Mouse (Mus musculus) left cerebral cortex, adult 8-10 months (tissue): ENCODE data around the gene Hpcal1. TPM values are rescaled to one million over a fixed set of nuclear protein-coding genes. Genes with fewer than 3 reads are reported as not detected.
"Not testable (repeated sequence)": the region's sequence is repeated elsewhere in the genome, so short reads cannot be mapped to it uniquely, and the experiment has no call there.

ENCODE experiments used
- DNase-seq, 2 experiments: peaks; one replicate each; pipeline ENCODE4 v3.0.0; 2022; ENCODE audit warnings: low spot score in 2 of 2
- total RNA-seq, 4 experiments: library from RNA; stranded (reverse); gene quantifications; 2 replicates each; pipeline ENCODE4 v1.2.4; 2022

Hpcal1 gene
- total RNA-seq, 4 experiments from 2014 or later: 64.4 to 81.1 (median 79.0) TPM

DNA sequence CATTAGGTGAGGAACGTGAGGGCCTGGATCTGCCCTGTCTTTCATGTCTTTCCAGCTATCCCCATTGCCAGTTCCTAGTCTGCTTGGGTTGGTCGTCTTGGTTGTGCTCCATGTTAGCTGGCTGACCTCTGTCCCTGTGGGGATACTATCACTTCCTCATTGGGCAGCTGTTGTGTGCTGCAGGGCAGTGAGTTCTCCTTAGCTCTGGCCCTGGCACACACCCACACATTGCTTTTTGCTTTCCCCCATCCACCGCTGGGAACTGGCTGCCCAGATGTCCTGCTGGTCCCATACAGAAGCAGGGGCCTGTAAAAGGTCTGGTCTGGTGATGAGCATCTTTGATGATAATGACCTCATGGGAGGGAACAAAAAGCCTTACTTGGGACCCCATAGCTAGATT, 84.2 kb downstream of the Hpcal1 start:
- not testable (repeated sequence) for DNase-seq

DNA sequence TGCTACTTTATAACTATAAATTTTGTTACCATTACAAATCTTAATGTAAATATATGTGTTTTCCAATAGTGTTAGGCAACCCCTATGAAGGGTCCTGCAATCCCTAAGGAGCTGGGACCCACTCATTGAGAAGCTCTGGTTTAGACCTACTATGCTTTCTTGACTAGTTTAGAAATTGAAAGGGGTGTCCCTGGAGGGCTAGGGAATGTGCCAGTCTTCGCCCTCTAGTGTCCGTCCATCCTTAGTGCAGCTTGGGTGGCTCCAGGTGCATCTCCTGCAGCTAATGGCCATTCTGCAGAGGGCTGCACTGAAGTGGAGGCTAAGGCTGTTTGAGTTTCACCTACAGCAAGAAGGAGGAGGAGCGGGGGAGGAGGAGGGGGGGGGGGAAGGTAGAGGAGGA, 87.7 kb downstream of the Hpcal1 start:
- no peak for DNase-seq

DNA sequence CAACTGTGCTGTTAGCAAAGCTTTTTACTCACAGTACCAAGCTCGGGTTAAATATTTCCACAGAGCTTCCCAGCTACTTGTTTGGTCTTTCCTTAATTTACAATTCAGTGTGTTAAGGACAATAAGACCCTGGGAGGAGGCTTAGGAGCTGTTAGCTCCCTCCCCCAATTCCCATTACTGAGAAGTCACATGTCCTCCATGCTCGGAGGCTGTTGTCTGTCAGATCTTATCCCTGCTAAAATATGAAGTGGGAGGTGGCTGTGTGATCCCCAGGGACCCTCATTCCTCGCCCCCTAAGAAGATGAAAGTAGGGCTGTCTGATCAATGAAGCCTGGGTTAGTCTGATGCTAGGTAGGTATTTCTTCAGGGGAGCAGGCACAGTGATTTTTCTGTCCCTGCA, 88.4 kb downstream of the Hpcal1 start:
- DNase-seq: no peak

DNA sequence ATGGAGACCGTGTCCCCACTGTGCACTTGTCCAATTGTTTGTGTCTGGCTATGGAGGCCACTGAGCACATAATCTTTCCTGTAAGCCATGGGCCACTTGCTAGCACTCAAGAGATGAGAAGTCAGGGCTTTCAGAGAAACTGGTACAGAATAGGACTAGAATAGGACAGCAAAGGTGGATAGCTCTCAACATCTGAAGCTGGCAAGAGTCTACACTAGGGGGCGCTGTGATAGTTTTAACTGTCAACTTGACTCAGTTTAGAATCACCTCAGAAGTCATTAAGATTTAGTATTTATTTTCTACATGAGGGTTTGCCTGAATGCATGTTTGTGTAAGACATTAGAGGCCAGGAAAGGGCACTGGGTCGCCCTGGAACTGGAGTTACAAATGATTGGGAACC, 98.8 kb downstream of the Hpcal1 start:
- no peak for DNase-seq

DNA sequence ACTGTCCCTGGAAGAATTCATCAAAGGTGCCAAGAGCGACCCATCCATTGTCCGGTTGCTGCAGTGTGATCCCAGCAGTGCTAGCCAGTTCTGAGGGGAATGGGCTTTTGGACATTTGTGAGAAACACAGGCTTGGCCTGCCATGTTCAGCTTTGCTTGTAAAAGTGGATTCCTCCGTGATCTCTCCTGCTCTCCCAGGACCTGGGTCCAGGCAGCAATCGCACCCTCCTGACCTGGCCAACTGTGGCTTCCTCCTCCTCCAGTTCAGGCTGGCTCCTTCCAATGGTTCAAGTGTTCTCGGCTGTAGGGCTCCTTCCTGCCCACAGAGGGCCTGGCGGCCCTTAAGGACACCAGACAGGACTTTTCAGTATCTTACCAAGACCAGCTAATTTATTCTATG, 100.5 kb downstream of the Hpcal1 start:
- DNase-seq: no peak

DNA sequence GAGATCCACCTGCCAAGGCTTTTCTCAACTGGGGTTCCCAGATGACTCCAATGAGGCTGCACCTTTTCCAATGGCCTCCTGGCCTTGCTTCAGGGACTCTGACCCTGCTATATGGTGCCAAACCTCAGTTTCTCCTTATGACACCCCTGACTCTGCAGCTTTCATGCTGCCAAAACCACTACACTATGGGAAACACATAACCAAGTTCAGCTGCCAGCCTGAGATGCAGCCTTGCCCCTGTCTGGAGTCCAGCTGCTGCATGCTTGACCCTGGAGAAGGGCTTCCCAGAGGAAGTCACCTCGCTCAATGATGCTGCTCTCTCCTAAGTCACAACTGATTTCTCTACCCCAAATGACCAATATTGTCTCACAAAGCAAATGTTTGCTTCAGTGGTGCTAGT, 102.1 kb downstream of the Hpcal1 start:
- DNase-seq: no peak

DNA sequence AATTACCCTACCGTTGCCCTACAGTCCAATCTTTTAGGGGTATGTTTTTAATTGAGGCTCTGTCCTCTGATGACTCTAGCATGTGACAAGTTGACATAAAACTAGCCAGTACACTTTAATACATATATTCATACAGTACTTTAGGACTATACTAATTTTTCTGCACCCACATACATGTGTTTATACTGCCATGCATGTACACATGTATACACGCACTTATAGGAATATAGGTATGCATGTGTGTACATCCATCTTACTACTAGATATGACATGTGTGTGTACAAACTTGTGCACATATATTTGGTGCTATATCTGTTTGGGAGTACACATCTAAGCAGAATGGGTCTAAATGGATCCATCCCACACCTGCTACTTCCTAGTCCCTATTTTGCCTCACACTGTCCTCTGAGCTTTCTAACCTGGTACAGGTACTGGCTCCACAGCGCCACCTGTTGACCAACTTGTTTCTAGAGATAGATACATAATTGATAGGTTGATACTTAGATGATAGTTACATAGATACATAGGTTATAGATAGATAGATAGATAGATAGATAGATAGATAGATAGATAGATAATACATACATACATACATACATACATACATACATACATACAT, 105.1 kb downstream of the Hpcal1 start:
- peak in 1 of 2 experiments; percentile 30 for DNase-seq

DNA sequence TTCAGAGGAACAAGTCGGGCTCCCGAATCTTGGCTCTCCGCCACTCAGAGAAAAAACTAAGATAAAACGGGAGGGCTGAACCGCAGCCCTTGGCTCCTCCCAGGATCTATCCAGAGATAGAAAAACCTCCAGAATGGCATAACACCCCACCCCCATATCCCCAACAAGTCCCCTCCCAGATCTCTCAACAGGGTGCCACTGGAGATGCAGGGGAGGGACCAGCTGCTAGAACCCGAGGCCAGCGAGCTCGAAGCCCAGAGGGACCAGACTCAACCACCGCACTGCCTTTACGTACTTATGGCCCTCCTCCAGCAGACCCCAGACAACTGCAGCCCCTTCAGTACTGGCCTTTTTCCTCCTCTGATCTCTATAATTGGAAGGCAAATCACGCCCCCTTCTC, 107.6 kb downstream of the Hpcal1 start:
- DNase-seq: not testable (repeated sequence)

DNA sequence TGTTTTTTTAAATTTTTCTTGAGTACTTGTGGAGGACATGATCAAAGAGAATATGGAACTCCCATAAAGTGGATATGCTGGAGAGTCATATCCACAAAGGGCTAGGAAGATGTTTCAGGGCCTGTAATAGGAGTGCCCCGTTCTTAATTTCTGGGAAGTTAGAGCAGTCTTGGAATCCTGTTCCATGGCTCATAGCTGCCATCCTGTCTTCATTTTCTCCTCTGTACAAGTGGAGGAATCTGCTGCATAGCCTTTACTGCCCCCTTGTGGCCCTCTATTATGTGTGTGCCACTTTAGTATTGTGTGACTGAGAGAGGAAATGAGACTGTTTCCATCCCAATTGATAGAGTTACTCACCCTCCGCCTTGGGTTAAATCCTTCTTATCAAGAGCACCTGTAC, 117.9 kb downstream of the Hpcal1 start:
- peak; percentile 26 to 29 for DNase-seq

DNA sequence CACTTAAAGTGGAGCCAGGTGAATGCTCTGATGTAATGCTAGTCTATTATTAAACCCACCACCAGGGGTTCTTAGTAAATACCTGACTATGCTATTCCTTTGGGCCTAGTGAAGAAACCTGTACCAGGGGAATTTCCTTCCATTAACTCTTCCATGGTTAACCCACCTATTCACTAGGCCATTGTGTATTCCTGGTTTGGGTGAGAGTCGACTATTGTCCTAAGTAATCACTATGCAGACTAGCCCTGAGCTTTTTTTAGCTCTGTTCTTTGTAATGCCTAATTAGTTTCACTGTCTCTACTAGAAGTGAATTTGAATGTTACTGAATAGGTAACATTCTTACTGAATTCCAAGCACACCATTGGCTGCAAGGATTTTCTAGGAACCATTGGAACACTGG, 144.6 kb downstream of the Hpcal1 start:
- not testable (repeated sequence) for DNase-seq

Other genes with a start within 250 kb of the Hpcal1 start
- gene Odc1, start 146.1 kb upstream of the Hpcal1 start, total RNA-seq: 10 to 100 TPM; 76.1 to 79.2 (median 77.4) TPM